Mouse (Mus musculus) forebrain, embryonic 15.5 days (tissue): ENCODE measurements around the gene Jakmip3. TPM values are rescaled to one million over a fixed set of nuclear protein-coding genes. Genes with fewer than 3 reads are reported as not detected.

ENCODE experiments used
- ATAC-seq: fragments of 200-750 bp; cut with Nextera tagmentation; replicated peaks from 2 replicates; pipeline ENCODE4 v1.8.0; 2017; ENCODE audit warnings: mild to moderate bottlenecking, moderate TSS enrichment, moderate library complexity
- H3K27ac ChIP-seq: fragments of 300-500 bp; sonication (generic); replicated peaks from 2 replicates; pipeline ENCODE4 v1.5.1; 2015; ENCODE audit warnings: mild to moderate bottlenecking, inconsistent platforms
- H3K27me3 ChIP-seq: fragments of 300-500 bp; sonication (generic); 2 replicates; pipeline ENCODE4 v1.6.1; 2015; ENCODE audit warnings: inconsistent platforms
- H3K36me3 ChIP-seq: fragments of 300-500 bp; sonication (generic); 2 replicates; pipeline ENCODE4 v1.6.1; 2015; ENCODE audit warnings: mild to moderate bottlenecking, inconsistent platforms
- H3K4me1 ChIP-seq: fragments of 300-500 bp; sonication (generic); 2 replicates; pipeline ENCODE4 v1.6.1; 2015; ENCODE audit warnings: inconsistent platforms
- H3K4me2 ChIP-seq: fragments of 300-500 bp; sonication (generic); replicated peaks from 2 replicates; pipeline ENCODE4 v1.6.1; 2015; ENCODE audit warnings: mild to moderate bottlenecking, inconsistent platforms
- H3K4me3 ChIP-seq: fragments of 300-500 bp; sonication (generic); 2 replicates; pipeline ENCODE4 v1.5.1; 2015; ENCODE audit warnings: mild to moderate bottlenecking, inconsistent platforms
- H3K9ac ChIP-seq: fragments of 300-500 bp; sonication (generic); replicated peaks from 2 replicates; pipeline ENCODE4 v1.6.1; 2015; ENCODE audit warnings: mild to moderate bottlenecking, inconsistent platforms
- H3K9me3 ChIP-seq: fragments of 300-500 bp; sonication (generic); 2 replicates; pipeline ENCODE4 v1.6.1; 2016; ENCODE audit warnings: inconsistent platforms
- WGBS: fragments of 180-500 bp; shearing (Covaris S2); methylation state at CpG from one replicate; pipeline ENCODE4 v1.1.7; 2015; ENCODE audit warnings: mixed read lengths; 5-methylcytosine and 5-hydroxymethylcytosine counted together
- polyA plus RNA-seq: library from polyadenylated mRNA; unstranded; fragments of >200 nt; fragmentation: Nextera tagmentation; extraction: Ambion mirVana; gene quantifications from 2 replicates; pipeline ENCODE4 v1.2.1, GENCODE M21; 2015

The Jakmip3 gene
- polyA plus RNA-seq = 5.5 and 6.6 TPM in 2 replicates

GRCm38 (mm10) chr7:138940612-138941461 is at the start of gene Jakmip3:
TSS of gene Jakmip3 (plus strand) at chr7:138940730.
- ATAC-seq = peak; percentile 62
- peak within 1 kb of the TSS; percentile 77 for H3K4me2 ChIP-seq
- peak within 1 kb of the TSS; percentile 61 for H3K9ac ChIP-seq
- peaks cover 14% of the 10 kb centered on the region; the same call in 1 of the 2 replicates for H3K4me1 ChIP-seq
- no peaks in the 10 kb centered on the region for H3K9me3 ChIP-seq
- H3K4me3 ChIP-seq = peak within 1 kb of the TSS; percentile 56
- H3K27ac ChIP-seq = peak within 1 kb of the TSS; percentile 52; the same call in 1 of the 2 replicates
- WGBS = under 1% methylated on average over 78 of the region's 78 CpGs
- H3K36me3 ChIP-seq = no peaks in the 10 kb centered on the region
- H3K27me3 ChIP-seq = peaks cover 57% of the 10 kb centered on the region

GRCm38 (mm10) chr7:138898122-138898521 is 42.4 kb upstream of the Jakmip3 start:
- Histone ChIP-seq H3K4me1 (no peaks in the 10 kb centered on the region), H3K4me2 (no peak overlapping the region), H3K9me3 (no peaks in the 10 kb centered on the region), H3K27me3 (no peaks in the 10 kb centered on the region), H3K9ac (no peak overlapping the region), H3K36me3 (peaks cover 20% of the 10 kb centered on the region), H3K4me3 (no peak overlapping the region), H3K27ac (no peak overlapping the region)
- WGBS = 87% methylated on average over 2 of the region's 2 CpGs
- no peak for ATAC-seq

DNA sequence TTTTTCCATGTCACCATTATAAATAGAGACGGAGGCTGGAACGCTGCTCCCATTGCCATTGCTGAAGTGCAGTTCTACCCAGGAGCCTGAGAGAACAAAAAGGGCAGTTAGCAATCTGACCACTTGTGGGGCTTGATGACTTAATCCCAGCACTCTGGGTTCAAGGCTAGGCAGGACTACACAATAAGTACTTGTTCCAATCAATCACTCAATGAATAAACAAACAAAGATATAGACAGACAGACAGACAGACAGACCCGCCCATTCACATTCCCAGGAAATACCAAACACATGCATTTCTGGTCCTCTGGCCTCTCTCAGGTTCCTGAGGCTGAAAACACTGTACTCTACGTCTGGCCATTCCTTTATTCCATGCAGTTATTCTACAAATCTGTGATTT is 41.8 kb upstream of the Jakmip3 start:
- H3K4me2 ChIP-seq = no peak overlapping the region
- no peaks in the 10 kb centered on the region for H3K9me3 ChIP-seq
- H3K27me3 ChIP-seq = no peaks in the 10 kb centered on the region
- WGBS = 88% methylated on average over 4 of the region's 4 CpGs
- no peak overlapping the region for H3K4me3 ChIP-seq
- H3K4me1 ChIP-seq = no peaks in the 10 kb centered on the region
- H3K36me3 ChIP-seq = peaks cover 18% of the 10 kb centered on the region
- no peak overlapping the region for H3K9ac ChIP-seq
- ATAC-seq = no peak
- no peak overlapping the region for H3K27ac ChIP-seq

- Histone ChIP-seq H3K4me3 (no peak overlapping the region), H3K27ac (no peak overlapping the region), H3K27me3 (no peaks in the 10 kb centered on the region), H3K4me2 (no peak overlapping the region), H3K9ac (no peak overlapping the region), H3K36me3 (no peaks in the 10 kb centered on the region), H3K4me1 (peaks cover 21% of the 10 kb centered on the region), H3K9me3 (no peaks in the 10 kb centered on the region)
- no peak for ATAC-seq
- WGBS = 85% methylated on average over 7 of the region's 7 CpGs
Observed at GRCm38 (mm10) chr7:138903886-138904435, 36.6 kb upstream of the Jakmip3 start.

GRCm38 (mm10) chr7:138906441-138906840 is 34.1 kb upstream of the Jakmip3 start:
- H3K36me3 ChIP-seq = no peaks in the 10 kb centered on the region
- H3K9ac ChIP-seq = no peak overlapping the region
- H3K4me2 ChIP-seq = no peak overlapping the region
- H3K27ac ChIP-seq = no peak overlapping the region
- ATAC-seq = no peak
- peaks cover 27% of the 10 kb centered on the region for H3K4me1 ChIP-seq
- H3K9me3 ChIP-seq = no peaks in the 10 kb centered on the region
- no peaks in the 10 kb centered on the region for H3K27me3 ChIP-seq
- WGBS = 87% methylated on average over 1 of the region's 1 CpGs
- no peak overlapping the region for H3K4me3 ChIP-seq

- Histone ChIP-seq H3K4me3 (no peak overlapping the region), H3K4me1 (peaks cover 27% of the 10 kb centered on the region), H3K27ac (no peak overlapping the region), H3K9me3 (no peaks in the 10 kb centered on the region), H3K36me3 (no peaks in the 10 kb centered on the region), H3K9ac (no peak overlapping the region), H3K4me2 (peak overlapping the region; percentile 16), H3K27me3 (no peaks in the 10 kb centered on the region)
- no peak for ATAC-seq
- 15% methylated on average over 7 of the region's 7 CpGs for WGBS
Observed at GRCm38 (mm10) chr7:138907043-138907442, 33.5 kb upstream of the Jakmip3 start.

- peak overlapping the region; percentile 79 for H3K4me2 ChIP-seq
- H3K27me3 ChIP-seq = no peaks in the 10 kb centered on the region
- no peak for ATAC-seq
- H3K27ac ChIP-seq = no peak overlapping the region
- no peaks in the 10 kb centered on the region for H3K36me3 ChIP-seq
- no peaks in the 10 kb centered on the region for H3K9me3 ChIP-seq
- H3K4me1 ChIP-seq = peaks cover 27% of the 10 kb centered on the region
- no peak overlapping the region for H3K9ac ChIP-seq
- WGBS = 67% methylated on average over 5 of the region's 5 CpGs
- no peak overlapping the region for H3K4me3 ChIP-seq
Observed at GRCm38 (mm10) chr7:138907976-138908375, 32.6 kb upstream of the Jakmip3 start.

- no peak overlapping the region; the same call in 1 of the 2 replicates for H3K27ac ChIP-seq
- WGBS = 4% methylated on average over 10 of the region's 10 CpGs
- H3K36me3 ChIP-seq = no peaks in the 10 kb centered on the region
- H3K4me2 ChIP-seq = peak overlapping the region; percentile 79
- ATAC-seq = no peak
- peak overlapping the region; percentile 75 for H3K9ac ChIP-seq
- H3K4me1 ChIP-seq = peaks cover 27% of the 10 kb centered on the region
- H3K4me3 ChIP-seq = peak overlapping the region; percentile 73
- no peaks in the 10 kb centered on the region for H3K27me3 ChIP-seq
- H3K9me3 ChIP-seq = no peaks in the 10 kb centered on the region
Observed at GRCm38 (mm10) chr7:138908768-138909276, 31.7 kb upstream of the Jakmip3 start.

GRCm38 (mm10) chr7:138909277-138910192 is 31.0 kb upstream of the Jakmip3 start, which contains the start of gene Bnip3:
TSS of gene Bnip3 (minus strand) at chr7:138909519.
- Histone ChIP-seq H3K27ac (no peak within 1 kb of the TSS; the same call in none of the 2 replicates), H3K4me3 (peak within 1 kb of the TSS; percentile 73), H3K27me3 (no peaks in the 10 kb centered on the region), H3K36me3 (no peaks in the 10 kb centered on the region), H3K9me3 (no peaks in the 10 kb centered on the region), H3K9ac (peak within 1 kb of the TSS; percentile 75), H3K4me2 (peak within 1 kb of the TSS; percentile 79), H3K4me1 (peaks cover 27% of the 10 kb centered on the region)
- peak; percentile 92 for ATAC-seq
- under 1% methylated on average over 62 of the region's 66 CpGs for WGBS

- H3K4me3 ChIP-seq = peak overlapping the region; percentile 73
- no peaks in the 10 kb centered on the region for H3K36me3 ChIP-seq
- H3K9me3 ChIP-seq = no peaks in the 10 kb centered on the region
- no peaks in the 10 kb centered on the region for H3K27me3 ChIP-seq
- 24% methylated on average over 7 of the region's 7 CpGs for WGBS
- no peak for ATAC-seq
- peak overlapping the region; percentile 46 for H3K9ac ChIP-seq
- H3K4me1 ChIP-seq = peaks cover 27% of the 10 kb centered on the region
- no peak overlapping the region; the same call in 1 of the 2 replicates for H3K27ac ChIP-seq
- peak overlapping the region; percentile 79 for H3K4me2 ChIP-seq
Observed at GRCm38 (mm10) chr7:138910193-138910562, 30.4 kb upstream of the Jakmip3 start.

DNA sequence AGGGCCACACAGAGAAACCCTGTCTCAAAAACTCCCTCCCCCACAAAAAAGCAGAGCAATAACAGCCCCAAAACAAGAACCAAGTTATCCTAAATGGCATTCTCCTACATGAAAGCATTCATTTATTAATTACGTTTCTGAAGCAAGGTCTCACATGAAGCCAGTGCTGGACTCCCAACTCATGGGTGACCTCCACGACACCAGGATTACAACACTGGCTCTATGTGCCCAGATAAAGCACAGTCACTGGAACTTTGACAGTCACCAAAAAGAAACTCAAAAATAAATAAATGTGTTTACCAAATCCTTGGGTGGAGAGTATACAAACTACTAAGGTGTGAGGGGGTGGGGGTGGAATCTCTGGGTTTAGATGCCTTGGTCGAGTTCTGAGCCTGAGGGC is 26.9 kb upstream of the Jakmip3 start:
- Histone ChIP-seq H3K4me2 (no peak overlapping the region), H3K36me3 (no peaks in the 10 kb centered on the region), H3K27me3 (no peaks in the 10 kb centered on the region), H3K9ac (no peak overlapping the region), H3K4me1 (peaks cover 10% of the 10 kb centered on the region), H3K27ac (no peak overlapping the region), H3K4me3 (no peak overlapping the region), H3K9me3 (no peaks in the 10 kb centered on the region)
- WGBS = 72% methylated on average over 3 of the region's 3 CpGs
- no peak for ATAC-seq
